Mouse (Mus musculus): ENCODE results near the gene Msl2. TPM values are rescaled to one million over a fixed set of nuclear protein-coding genes. Genes with fewer than 3 reads are reported as not detected.

The Msl2 gene
- polyA plus RNA-seq (2021; fragmentation: Nextera tagmentation): 3.4 and 7.8 TPM in 2 replicates
- long read RNA-seq, experiment 1, full-length matches to known transcripts: 4 of 12 reads
- long read RNA-seq, experiment 1, partial matches to known transcripts: 0 of 12 reads
- long read RNA-seq, experiment 1, other reads (novel, unspliced or antisense): 8 of 12 reads
- long read RNA-seq, experiment 2, full-length matches to known transcripts: 2 of 10 reads
- long read RNA-seq, experiment 2, partial matches to known transcripts: 0 of 10 reads
- long read RNA-seq, experiment 2, other reads (novel, unspliced or antisense): 8 of 10 reads

GRCm38 (mm10) chr9:101073987-101074331 is at the start of gene Msl2:
Gene Msl2 (plus strand): TSS chr9:101074101.

GRCm38 (mm10) chr9:101034448-101035098 is 39.3 kb upstream of the Msl2 start, which contains the start of gene Pccb:
Gene Pccb (minus strand): TSS chr9:101034898.

Other genes starting within 250 kb of the Msl2 start
- 26.1 and 35.9 TPM in 2 replicates for gene Pccb, start 39.2 kb upstream of the Msl2 start, polyA plus RNA-seq (2021; fragmentation: Nextera tagmentation)
- gene Ppp2r3a, start 177.7 kb downstream of the Msl2 start, polyA plus RNA-seq (2021; fragmentation: Nextera tagmentation): 5.6 and 6.9 TPM in 2 replicates

All from left cerebral cortex, adult 6 months (tissue).